Mouse (Mus musculus): Measurements from ENCODE around the gene Pnpla8.

GRCm38 (mm10) chr12:44338195-44338622, 117.0 kb downstream of the Pnpla8 start:
- TF ChIP-seq CTCF (IDR thresholded peaks at IDR 0.05; ENCODE audit: extremely low read depth, insufficient read length, insufficient replicate concordance, low read depth, low read length): no peak
- no peak for TF ChIP-seq POLR2A (IDR thresholded peaks at IDR 0.05; ENCODE audit: low read depth, low read length)

Data from small intestine, adult 2 months (tissue).